Mouse (Mus musculus): ENCODE results near the gene Map4k2. TPM values are rescaled to one million over a fixed set of nuclear protein-coding genes. Genes with fewer than 3 reads are reported as not detected.

Gene Map4k2
- polyA plus RNA-seq, 1 experiment from 2014 or later = 9.9 TPM

DNA sequence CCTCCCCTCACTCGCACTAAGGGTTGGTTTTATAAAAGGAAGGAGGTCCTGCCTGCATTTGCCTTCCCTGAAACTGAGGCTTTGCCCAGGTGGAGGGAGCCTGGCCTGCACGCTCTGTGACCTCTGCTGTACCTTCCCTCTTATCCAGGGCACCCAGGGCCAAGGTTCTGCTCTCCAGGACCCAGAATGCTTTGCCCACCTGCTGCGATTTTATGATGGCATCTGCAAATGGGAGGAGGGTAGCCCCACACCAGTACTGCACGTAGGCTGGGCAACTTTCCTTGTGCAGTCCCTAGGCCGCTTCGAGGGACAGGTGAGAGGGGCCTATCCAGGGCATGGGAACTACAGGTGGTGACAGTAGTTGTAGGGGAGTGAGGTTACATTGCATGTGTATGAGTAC is 1.7 kb upstream of the Map4k2 start:
- Histone ChIP-seq H3K27me3 (replicated peaks; ENCODE audit: control insufficient read depth, insufficient read depth, low read length) (no peaks in the 10 kb centered on the region), H3K4me3 (ENCODE audit: low read depth, low read length) (no peak overlapping the region), H3K4me2 (ENCODE audit: low read depth, low read length) (no peak overlapping the region), H3K9me3 (ENCODE audit: control insufficient read depth, low read length) (no peaks in the 10 kb centered on the region), H3K4me1 (ENCODE audit: control insufficient read depth, insufficient read depth, low read length) (peaks cover 15% of the 10 kb centered on the region), H3K36me3 (ENCODE audit: control insufficient read depth, insufficient read depth, low read length) (peaks cover 52% of the 10 kb centered on the region), H3K27ac (replicated peaks; ENCODE audit: low read depth, low read length) (no peak overlapping the region), H3K9ac (ENCODE audit: low read depth, low read length) (no peak overlapping the region)
- ATAC-seq (ENCODE audit: low read depth) (no peak), DNase-seq (ENCODE audit: low spot score) (no peak)
- 93% methylated on average over 6 of the region's 6 CpGs for WGBS

DNA sequence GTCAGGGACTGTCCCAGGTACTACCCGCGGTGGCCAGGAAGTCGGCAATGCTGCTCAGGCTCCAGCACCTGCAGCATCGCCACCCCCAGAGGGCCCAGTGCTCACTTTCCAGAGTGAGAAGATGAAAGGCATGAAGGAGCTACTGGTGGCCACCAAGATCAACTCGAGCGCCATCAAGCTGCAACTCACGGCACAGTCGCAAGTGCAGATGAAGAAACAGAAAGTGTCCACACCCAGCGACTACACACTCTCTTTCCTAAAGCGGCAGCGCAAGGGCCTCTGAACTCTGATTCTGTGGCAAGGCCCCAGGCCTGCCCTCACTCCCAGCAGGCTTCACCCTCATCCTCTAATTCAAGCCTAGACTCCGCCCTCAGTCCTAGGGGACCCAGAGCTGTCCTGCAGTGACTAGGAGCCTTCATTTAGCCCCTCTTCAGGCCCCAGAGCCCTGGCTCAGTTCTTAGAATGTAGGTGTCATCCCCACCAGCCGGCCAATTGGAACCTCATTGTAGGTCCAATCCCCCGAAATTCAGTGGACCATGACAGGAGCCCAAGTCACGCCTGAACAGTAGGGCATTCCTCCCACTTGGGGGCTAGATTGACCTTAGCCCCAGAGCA is 938 bp upstream of the Map4k2 start:
- Histone ChIP-seq H3K4me2 (ENCODE audit: low read depth, low read length) (no peak overlapping the region), H3K4me3 (ENCODE audit: low read depth, low read length) (no peak overlapping the region), H3K9me3 (ENCODE audit: control insufficient read depth, low read length) (no peaks in the 10 kb centered on the region), H3K36me3 (ENCODE audit: control insufficient read depth, insufficient read depth, low read length) (peaks cover 60% of the 10 kb centered on the region), H3K27ac (replicated peaks; ENCODE audit: low read depth, low read length) (no peak overlapping the region), H3K9ac (ENCODE audit: low read depth, low read length) (no peak overlapping the region), H3K4me1 (ENCODE audit: control insufficient read depth, insufficient read depth, low read length) (peaks cover 13% of the 10 kb centered on the region), H3K27me3 (replicated peaks; ENCODE audit: control insufficient read depth, insufficient read depth, low read length) (no peaks in the 10 kb centered on the region)
- DNase-seq (ENCODE audit: low spot score) (no peak), ATAC-seq (ENCODE audit: low read depth) (no peak)
- 71% methylated on average over 15 of the region's 15 CpGs for WGBS

DNA sequence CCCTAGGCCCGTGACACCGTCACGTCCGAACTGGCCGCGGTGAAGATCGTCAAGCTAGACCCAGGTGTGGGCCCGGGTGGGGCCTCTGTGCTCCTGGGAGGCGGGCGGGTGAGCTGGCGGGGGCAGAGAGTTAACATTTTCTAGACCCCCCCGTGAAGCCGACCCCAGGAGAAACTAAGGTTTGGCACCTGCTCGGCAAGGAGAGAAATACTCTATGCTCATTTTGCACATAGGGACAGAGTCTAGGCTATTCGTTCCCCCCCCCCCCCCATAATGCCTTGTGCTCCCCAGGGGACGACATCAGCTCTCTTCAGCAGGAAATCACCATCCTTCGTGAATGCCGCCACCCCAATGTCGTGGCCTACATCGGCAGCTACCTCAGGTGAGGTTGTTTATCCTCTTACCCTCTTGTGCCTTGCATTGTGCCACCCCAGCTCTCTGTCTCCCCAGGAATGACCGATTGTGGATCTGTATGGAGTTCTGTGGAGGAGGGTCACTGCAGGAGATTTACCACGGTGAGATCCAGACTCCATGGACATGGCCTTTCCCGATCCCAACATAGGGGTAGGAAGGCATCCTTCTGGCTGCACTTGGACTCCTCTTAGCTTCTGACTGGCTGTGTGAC is 630 bp downstream of the Map4k2 start:
- Histone ChIP-seq H3K4me1 (ENCODE audit: control insufficient read depth, insufficient read depth, low read length) (peaks cover 4% of the 10 kb centered on the region), H3K36me3 (ENCODE audit: control insufficient read depth, insufficient read depth, low read length) (peaks cover 75% of the 10 kb centered on the region), H3K4me2 (ENCODE audit: low read depth, low read length) (peak overlapping the region; percentile 88), H3K9ac (ENCODE audit: low read depth, low read length) (peak overlapping the region; percentile 76), H3K27ac (replicated peaks; ENCODE audit: low read depth, low read length) (peak overlapping the region; percentile 46; the same call in 1 of the 2 replicates), H3K9me3 (ENCODE audit: control insufficient read depth, low read length) (no peaks in the 10 kb centered on the region), H3K27me3 (replicated peaks; ENCODE audit: control insufficient read depth, insufficient read depth, low read length) (no peaks in the 10 kb centered on the region), H3K4me3 (ENCODE audit: low read depth, low read length) (peak overlapping the region; percentile 68)
- WGBS = 11% methylated on average over 20 of the region's 23 CpGs
- ATAC-seq (ENCODE audit: low read depth) = no peak
- DNase-seq (ENCODE audit: low spot score) = no peak

GRCm38 (mm10) chr19:6342276-6342933 is 1.5 kb downstream of the Map4k2 start:
- Histone ChIP-seq H3K27ac (replicated peaks; ENCODE audit: low read depth, low read length) (no peak overlapping the region), H3K36me3 (ENCODE audit: control insufficient read depth, insufficient read depth, low read length) (peaks cover 76% of the 10 kb centered on the region), H3K9me3 (ENCODE audit: control insufficient read depth, low read length) (no peaks in the 10 kb centered on the region), H3K27me3 (replicated peaks; ENCODE audit: control insufficient read depth, insufficient read depth, low read length) (no peaks in the 10 kb centered on the region), H3K4me2 (ENCODE audit: low read depth, low read length) (no peak overlapping the region; the same call in 1 of the 2 replicates), H3K4me1 (ENCODE audit: control insufficient read depth, insufficient read depth, low read length) (no peaks in the 10 kb centered on the region), H3K9ac (ENCODE audit: low read depth, low read length) (no peak overlapping the region), H3K4me3 (ENCODE audit: low read depth, low read length) (no peak overlapping the region)
- ATAC-seq (ENCODE audit: low read depth) (no peak), DNase-seq (ENCODE audit: low spot score) (no peak)
- 62% methylated on average over 5 of the region's 5 CpGs for WGBS

DNA sequence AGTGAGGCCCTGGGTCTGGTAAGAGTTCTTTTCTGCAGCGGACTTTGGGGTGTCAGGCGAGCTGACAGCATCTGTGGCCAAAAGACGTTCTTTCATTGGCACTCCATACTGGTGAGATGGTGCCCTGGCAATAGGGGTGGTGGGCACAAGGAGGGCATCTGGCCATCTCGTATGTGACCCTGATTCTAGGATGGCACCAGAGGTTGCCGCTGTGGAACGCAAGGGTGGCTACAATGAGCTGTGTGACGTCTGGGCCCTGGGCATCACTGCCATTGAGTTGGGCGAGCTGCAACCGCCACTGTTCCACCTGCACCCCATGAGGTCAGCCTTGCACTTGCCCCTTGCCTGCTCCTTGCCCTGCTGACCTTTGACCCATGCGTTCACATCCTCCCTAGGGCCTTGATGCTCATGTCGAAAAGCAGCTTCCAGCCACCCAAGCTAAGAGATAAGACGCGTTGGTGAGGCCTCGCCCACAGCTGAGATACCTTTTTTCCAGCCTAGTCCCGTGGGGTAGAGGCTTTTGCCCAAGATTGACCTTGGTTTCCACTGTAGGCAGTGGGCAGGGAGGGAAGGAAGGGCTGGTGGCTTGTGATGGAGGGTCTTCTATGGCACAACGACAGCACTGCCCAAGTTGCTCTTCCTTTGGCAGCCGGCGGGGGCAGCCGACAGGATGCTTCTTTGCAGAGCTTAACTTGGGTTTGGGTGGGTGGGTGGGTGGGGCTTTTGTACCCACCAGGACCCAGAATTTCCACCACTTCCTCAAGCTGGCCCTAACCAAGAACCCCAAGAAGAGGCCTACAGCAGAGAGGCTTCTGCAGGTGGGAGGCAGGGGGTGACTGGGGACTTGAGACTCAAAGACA is 2.4 kb downstream of the Map4k2 start:
- H3K9me3 ChIP-seq (ENCODE audit: control insufficient read depth, low read length) = no peaks in the 10 kb centered on the region
- no peak for DNase-seq (ENCODE audit: low spot score)
- H3K4me2 ChIP-seq (ENCODE audit: low read depth, low read length) = no peak overlapping the region
- no peaks in the 10 kb centered on the region for H3K4me1 ChIP-seq (ENCODE audit: control insufficient read depth, insufficient read depth, low read length)
- no peak overlapping the region for H3K4me3 ChIP-seq (ENCODE audit: low read depth, low read length)
- no peak overlapping the region for H3K9ac ChIP-seq (ENCODE audit: low read depth, low read length)
- no peak overlapping the region for H3K27ac ChIP-seq (replicated peaks; ENCODE audit: low read depth, low read length)
- ATAC-seq (ENCODE audit: low read depth) = no peak
- WGBS = 83% methylated on average over 19 of the region's 19 CpGs
- peaks cover 70% of the 10 kb centered on the region for H3K36me3 ChIP-seq (ENCODE audit: control insufficient read depth, insufficient read depth, low read length)
- no peaks in the 10 kb centered on the region for H3K27me3 ChIP-seq (replicated peaks; ENCODE audit: control insufficient read depth, insufficient read depth, low read length)

DNA sequence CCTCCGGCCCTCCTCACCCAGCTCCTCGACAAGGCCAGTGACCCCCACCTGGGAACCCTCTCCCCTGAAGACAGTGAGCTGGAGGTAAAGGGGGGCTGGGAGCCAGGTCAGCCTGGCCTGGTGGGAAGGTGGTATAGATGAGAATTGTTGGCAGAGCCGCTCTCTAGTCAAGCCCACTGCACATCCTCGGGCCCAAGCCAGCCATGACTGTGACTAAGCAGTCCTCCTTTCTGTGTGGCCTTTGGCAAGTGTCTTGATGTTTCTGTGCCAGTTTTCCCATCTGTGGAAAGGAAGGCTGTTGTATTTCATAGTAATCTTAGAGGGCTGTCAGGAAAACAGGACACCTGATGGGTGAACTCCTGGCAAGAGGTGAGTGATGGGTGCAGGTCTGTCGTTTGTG is 3.1 kb downstream of the Map4k2 start:
- Histone ChIP-seq H3K9me3 (ENCODE audit: control insufficient read depth, low read length) (no peaks in the 10 kb centered on the region), H3K4me1 (ENCODE audit: control insufficient read depth, insufficient read depth, low read length) (no peaks in the 10 kb centered on the region), H3K27me3 (replicated peaks; ENCODE audit: control insufficient read depth, insufficient read depth, low read length) (no peaks in the 10 kb centered on the region), H3K27ac (replicated peaks; ENCODE audit: low read depth, low read length) (no peak overlapping the region), H3K36me3 (ENCODE audit: control insufficient read depth, insufficient read depth, low read length) (peaks cover 65% of the 10 kb centered on the region), H3K9ac (ENCODE audit: low read depth, low read length) (no peak overlapping the region), H3K4me3 (ENCODE audit: low read depth, low read length) (no peak overlapping the region), H3K4me2 (ENCODE audit: low read depth, low read length) (no peak overlapping the region)
- ATAC-seq (ENCODE audit: low read depth) (no peak), DNase-seq (ENCODE audit: low spot score) (no peak)
- 93% methylated on average over 5 of the region's 5 CpGs for WGBS

- H3K36me3 ChIP-seq (ENCODE audit: control insufficient read depth, insufficient read depth, low read length) = peaks cover 60% of the 10 kb centered on the region
- no peaks in the 10 kb centered on the region for H3K9me3 ChIP-seq (ENCODE audit: control insufficient read depth, low read length)
- WGBS = 93% methylated on average over 4 of the region's 5 CpGs
- no peak overlapping the region for H3K4me3 ChIP-seq (ENCODE audit: low read depth, low read length)
- H3K4me1 ChIP-seq (ENCODE audit: control insufficient read depth, insufficient read depth, low read length) = no peaks in the 10 kb centered on the region
- H3K27ac ChIP-seq (replicated peaks; ENCODE audit: low read depth, low read length) = no peak overlapping the region
- H3K9ac ChIP-seq (ENCODE audit: low read depth, low read length) = no peak overlapping the region
- DNase-seq (ENCODE audit: low spot score) (no peak), ATAC-seq (ENCODE audit: low read depth) (no peak)
- no peaks in the 10 kb centered on the region for H3K27me3 ChIP-seq (replicated peaks; ENCODE audit: control insufficient read depth, insufficient read depth, low read length)
- H3K4me2 ChIP-seq (ENCODE audit: low read depth, low read length) = no peak overlapping the region
Observed at GRCm38 (mm10) chr19:6346023-6346422, 5.1 kb downstream of the Map4k2 start.

- ATAC-seq (ENCODE audit: low read depth) = no peak
- Histone ChIP-seq H3K4me1 (ENCODE audit: control insufficient read depth, insufficient read depth, low read length) (no peaks in the 10 kb centered on the region), H3K9me3 (ENCODE audit: control insufficient read depth, low read length) (no peaks in the 10 kb centered on the region), H3K4me3 (ENCODE audit: low read depth, low read length) (no peak overlapping the region), H3K27ac (replicated peaks; ENCODE audit: low read depth, low read length) (no peak overlapping the region), H3K27me3 (replicated peaks; ENCODE audit: control insufficient read depth, insufficient read depth, low read length) (no peaks in the 10 kb centered on the region), H3K9ac (ENCODE audit: low read depth, low read length) (no peak overlapping the region), H3K4me2 (ENCODE audit: low read depth, low read length) (no peak overlapping the region), H3K36me3 (ENCODE audit: control insufficient read depth, insufficient read depth, low read length) (peaks cover 60% of the 10 kb centered on the region)
- no peak for DNase-seq (ENCODE audit: low spot score)
- 86% methylated on average over 10 of the region's 10 CpGs for WGBS
Observed at GRCm38 (mm10) chr19:6346661-6347060, 5.7 kb downstream of the Map4k2 start.
